Mouse (Mus musculus): ENCODE measurements at regions not wholly inside any gene's neighbourhood (a gene's known extent, or its start where the extent isn't known, plus 50 kb on each side); places are given as distances from the start of the nearest gene placed in this dataset.

- H3K9ac ChIP-seq, result no peak overlapping the region
- H3K4me2 ChIP-seq, result peak overlapping the region; percentile 21
- no peaks in the 10 kb centered on the region for H3K27me3 ChIP-seq (replicated peaks)
- no peaks in the 10 kb centered on the region for H3K36me3 ChIP-seq
- no peak; the same call in 1 of the 2 replicates for ATAC-seq
- no peak overlapping the region for H3K27ac ChIP-seq
- no peak overlapping the region for H3K4me3 ChIP-seq
- WGBS (ENCODE audit: insufficient replicate concordance), result 18% methylated on average over 13 of the region's 13 CpGs
- H3K9me3 ChIP-seq (replicated peaks), result no peaks in the 10 kb centered on the region
- H3K4me1 ChIP-seq, result peaks cover 23% of the 10 kb centered on the region
Measured at GRCm38 (mm10) chr9:63876886-63877285, 119.1 kb upstream of the Smad3 start.

- no peak for ATAC-seq
- Histone ChIP-seq H3K27me3 (replicated peaks) (no peaks in the 10 kb centered on the region), H3K9me3 (replicated peaks) (no peaks in the 10 kb centered on the region), H3K4me2 (no peak overlapping the region), H3K36me3 (no peaks in the 10 kb centered on the region), H3K9ac (no peak overlapping the region), H3K4me1 (peaks cover 20% of the 10 kb centered on the region), H3K27ac (no peak overlapping the region), H3K4me3 (no peak overlapping the region)
- WGBS (ENCODE audit: insufficient replicate concordance), result 83% methylated on average over 12 of the region's 12 CpGs
Measured at GRCm38 (mm10) chr9:63876023-63876422, 118.2 kb upstream of the Smad3 start.

GRCm38 (mm10) chr9:63875193-63875592 lies 117.4 kb upstream of the Smad3 start:
- 67% methylated on average over 5 of the region's 5 CpGs for WGBS (ENCODE audit: insufficient replicate concordance)
- no peak overlapping the region for H3K9ac ChIP-seq

GRCm38 (mm10) chr9:63864350-63864749 lies 106.6 kb upstream of the Smad3 start:
- 0 out of 2 replicates have a peak, but pooled peaks cover 5% of the 10 kb centered on the region for H3K4me1 ChIP-seq
- no peaks in the 10 kb centered on the region for H3K27me3 ChIP-seq (replicated peaks)
- no peak overlapping the region for H3K9ac ChIP-seq
- H3K4me3 ChIP-seq, result no peak overlapping the region
- no peaks in the 10 kb centered on the region for H3K9me3 ChIP-seq (replicated peaks)
- ATAC-seq, result no peak
- H3K36me3 ChIP-seq, result no peaks in the 10 kb centered on the region
- no peak overlapping the region for H3K4me2 ChIP-seq
- WGBS (ENCODE audit: insufficient replicate concordance), result 60% methylated on average over 11 of the region's 11 CpGs
- H3K27ac ChIP-seq, result no peak overlapping the region

More at GRCm38 (mm10) chr9:63875193-63875592, 117.4 kb upstream of the Smad3 start:
- Histone ChIP-seq H3K27me3 (replicated peaks) (no peaks in the 10 kb centered on the region), H3K4me2 (no peak overlapping the region), H3K4me1 (peaks cover 12% of the 10 kb centered on the region), H3K27ac (no peak overlapping the region), H3K36me3 (no peaks in the 10 kb centered on the region), H3K9me3 (replicated peaks) (0 out of 2 replicates have a peak, but pooled peaks cover 1% of the 10 kb centered on the region), H3K4me3 (no peak overlapping the region)
- ATAC-seq, result no peak

- Histone ChIP-seq H3K36me3 (no peaks in the 10 kb centered on the region), H3K27me3 (replicated peaks) (no peaks in the 10 kb centered on the region), H3K9ac (no peak overlapping the region; the same call in 1 of the 2 replicates), H3K4me1 (0 out of 2 replicates have a peak, but pooled peaks cover 5% of the 10 kb centered on the region), H3K4me3 (no peak overlapping the region), H3K9me3 (replicated peaks) (no peaks in the 10 kb centered on the region), H3K27ac (no peak overlapping the region), H3K4me2 (no peak overlapping the region)
- 63% methylated on average over 4 of the region's 4 CpGs for WGBS (ENCODE audit: insufficient replicate concordance)
- no peak for ATAC-seq
Measured at GRCm38 (mm10) chr9:63863328-63863727, 105.5 kb upstream of the Smad3 start.

- H3K27ac ChIP-seq, result no peak overlapping the region
- no peak overlapping the region for H3K4me3 ChIP-seq
- 0 out of 2 replicates have a peak, but pooled peaks cover 5% of the 10 kb centered on the region for H3K4me1 ChIP-seq
- H3K9me3 ChIP-seq (replicated peaks), result no peaks in the 10 kb centered on the region
- WGBS (ENCODE audit: insufficient replicate concordance), result 24% methylated on average over 6 of the region's 6 CpGs
- H3K9ac ChIP-seq, result no peak overlapping the region
- H3K36me3 ChIP-seq, result no peaks in the 10 kb centered on the region
- no peak overlapping the region for H3K4me2 ChIP-seq
- no peak for ATAC-seq
- no peaks in the 10 kb centered on the region for H3K27me3 ChIP-seq (replicated peaks)
Measured at GRCm38 (mm10) chr9:63862427-63862826, 104.6 kb upstream of the Smad3 start.

- no peaks in the 10 kb centered on the region for H3K27me3 ChIP-seq (replicated peaks)
- 0 out of 2 replicates have a peak, but pooled peaks cover 5% of the 10 kb centered on the region for H3K4me1 ChIP-seq
- no peak overlapping the region for H3K4me2 ChIP-seq
- no peak overlapping the region for H3K27ac ChIP-seq
- H3K9me3 ChIP-seq (replicated peaks), result no peaks in the 10 kb centered on the region
- H3K36me3 ChIP-seq, result no peaks in the 10 kb centered on the region
- H3K9ac ChIP-seq, result no peak overlapping the region
- ATAC-seq, result no peak
- no peak overlapping the region for H3K4me3 ChIP-seq
- 57% methylated on average over 4 of the region's 4 CpGs for WGBS (ENCODE audit: insufficient replicate concordance)
Measured at GRCm38 (mm10) chr9:63861418-63861817, 103.6 kb upstream of the Smad3 start.

- 72% methylated on average over 2 of the region's 2 CpGs for WGBS (ENCODE audit: insufficient replicate concordance)
- Histone ChIP-seq H3K4me3 (no peak overlapping the region), H3K4me2 (no peak overlapping the region), H3K4me1 (0 out of 2 replicates have a peak, but pooled peaks cover 5% of the 10 kb centered on the region), H3K27me3 (replicated peaks) (no peaks in the 10 kb centered on the region), H3K9ac (no peak overlapping the region), H3K36me3 (no peaks in the 10 kb centered on the region), H3K9me3 (replicated peaks) (no peaks in the 10 kb centered on the region), H3K27ac (no peak overlapping the region)
- no peak for ATAC-seq
Measured at GRCm38 (mm10) chr9:63860196-63860595, 102.4 kb upstream of the Smad3 start.

GRCm38 (mm10) chr9:63856065-63856736 lies 98.4 kb upstream of the Smad3 start:
- Histone ChIP-seq H3K27ac (no peak overlapping the region), H3K4me1 (no peaks in the 10 kb centered on the region), H3K36me3 (no peaks in the 10 kb centered on the region), H3K9me3 (replicated peaks) (no peaks in the 10 kb centered on the region), H3K4me2 (no peak overlapping the region), H3K27me3 (replicated peaks) (0 out of 2 replicates have a peak, but pooled peaks cover 6% of the 10 kb centered on the region), H3K4me3 (no peak overlapping the region), H3K9ac (no peak overlapping the region)
- no peak for ATAC-seq
- 59% methylated on average over 9 of the region's 9 CpGs for WGBS (ENCODE audit: insufficient replicate concordance)

GRCm38 (mm10) chr9:63851809-63852208 lies 94.0 kb upstream of the Smad3 start:
- ATAC-seq, result no peak
- H3K27ac ChIP-seq, result no peak overlapping the region
- H3K27me3 ChIP-seq (replicated peaks), result 0 out of 2 replicates have a peak, but pooled peaks cover 6% of the 10 kb centered on the region
- 62% methylated on average over 12 of the region's 12 CpGs for WGBS (ENCODE audit: insufficient replicate concordance)
- no peaks in the 10 kb centered on the region for H3K4me1 ChIP-seq
- H3K4me3 ChIP-seq, result no peak overlapping the region
- H3K36me3 ChIP-seq, result no peaks in the 10 kb centered on the region
- no peak overlapping the region for H3K9ac ChIP-seq
- 0 out of 2 replicates have a peak, but pooled peaks cover 4% of the 10 kb centered on the region for H3K9me3 ChIP-seq (replicated peaks)
- no peak overlapping the region for H3K4me2 ChIP-seq

GRCm38 (mm10) chr9:63850316-63850693 lies 92.5 kb upstream of the Smad3 start:
- Histone ChIP-seq H3K4me3 (no peak overlapping the region), H3K9ac (no peak overlapping the region), H3K27me3 (replicated peaks) (0 out of 2 replicates have a peak, but pooled peaks cover 6% of the 10 kb centered on the region), H3K4me1 (no peaks in the 10 kb centered on the region), H3K9me3 (replicated peaks) (0 out of 2 replicates have a peak, but pooled peaks cover 4% of the 10 kb centered on the region), H3K4me2 (no peak overlapping the region), H3K27ac (no peak overlapping the region), H3K36me3 (no peaks in the 10 kb centered on the region)
- no peak for ATAC-seq
- 24% methylated on average over 2 of the region's 2 CpGs for WGBS (ENCODE audit: insufficient replicate concordance)

- 0 out of 2 replicates have a peak, but pooled peaks cover 6% of the 10 kb centered on the region for H3K27me3 ChIP-seq (replicated peaks)
- no peaks in the 10 kb centered on the region for H3K4me1 ChIP-seq
- H3K9me3 ChIP-seq (replicated peaks), result 0 out of 2 replicates have a peak, but pooled peaks cover 4% of the 10 kb centered on the region
- H3K9ac ChIP-seq, result no peak overlapping the region
- H3K27ac ChIP-seq, result no peak overlapping the region
- 62% methylated on average over 12 of the region's 12 CpGs for WGBS (ENCODE audit: insufficient replicate concordance)
- no peak overlapping the region for H3K4me2 ChIP-seq
- no peak for ATAC-seq
- no peak overlapping the region for H3K4me3 ChIP-seq
- H3K36me3 ChIP-seq, result no peaks in the 10 kb centered on the region
Measured at GRCm38 (mm10) chr9:63849564-63850315, 91.9 kb upstream of the Smad3 start.

Measured in liver, embryonic 12.5 days (tissue).